Mouse (Mus musculus) cerebellum, adult (tissue): Measurements from ENCODE around the gene Vmn1r180.
"Not testable (repeated sequence)": the region's sequence is repeated elsewhere in the genome, so short reads cannot be mapped to it uniquely, and the experiment has no call there.

Experiments used
- ATAC-seq: cut with Nextera tagmentation; 2 replicates; pipeline ENCODE4 v1.9.2; 2017; ENCODE audit warnings: mild to moderate bottlenecking, moderate library complexity, mixed read lengths; ENCODE audit not compliant: insufficient number of reproducible peaks, low FRiP score, low TSS enrichment

Vmn1r180 gene

GRCm38 (mm10) chr7:23950332-23950731, at the start of gene Vmn1r180:
TSS of gene Vmn1r180 (plus strand) at chr7:23950632.
- no peak for ATAC-seq

DNA sequence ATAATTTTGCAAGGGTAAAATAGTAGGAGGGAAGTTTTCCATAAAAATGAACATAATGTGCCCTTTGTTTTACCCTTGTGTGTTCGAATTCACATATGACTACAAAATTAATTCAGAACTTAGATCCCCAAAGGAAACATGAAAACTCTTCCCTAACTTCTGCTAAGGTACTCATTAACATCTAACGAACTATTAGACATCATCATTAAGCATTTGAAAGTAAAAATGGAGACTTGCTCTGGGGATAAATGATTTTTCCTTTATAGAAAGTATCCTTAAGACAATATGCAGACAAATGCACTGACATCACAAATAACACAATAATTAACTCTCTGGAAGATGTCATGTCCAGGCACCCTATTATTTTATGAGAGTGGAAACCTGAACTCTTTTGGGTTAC, 23.8 kb upstream of the Vmn1r180 start, which contains the start of gene Vmn1r179:
Vmn1r179 (plus strand) TSS at position 301 of the 400 bp plus-strand sequence.
- no peak for ATAC-seq

DNA sequence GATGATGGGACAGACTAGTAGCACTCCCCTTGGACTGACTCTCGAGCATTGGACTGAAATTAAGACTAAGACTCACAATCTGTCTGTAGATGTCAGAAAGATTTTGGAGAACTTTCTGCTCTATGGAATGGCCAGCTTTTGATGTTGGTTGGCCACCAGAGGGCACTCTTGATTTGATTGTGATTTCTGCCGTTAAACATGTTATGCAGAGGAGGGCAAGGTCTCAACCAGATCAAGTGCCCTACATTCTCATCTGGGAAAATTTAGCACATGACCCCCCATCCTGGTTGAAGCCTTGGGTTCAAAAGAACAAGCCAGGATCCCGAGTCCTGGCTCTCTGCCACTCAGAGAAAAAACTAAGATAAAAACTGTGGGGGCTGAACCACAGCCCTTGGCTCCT, 17.6 kb downstream of the Vmn1r180 start:
- not testable (repeated sequence) for ATAC-seq

- ATAC-seq = not testable (repeated sequence)
Observed at GRCm38 (mm10) chr7:23974315-23974714, 23.9 kb downstream of the Vmn1r180 start, which contains the start of gene Vmn1r181. TSS of gene Vmn1r181 (plus strand) at chr7:23974615.

DNA sequence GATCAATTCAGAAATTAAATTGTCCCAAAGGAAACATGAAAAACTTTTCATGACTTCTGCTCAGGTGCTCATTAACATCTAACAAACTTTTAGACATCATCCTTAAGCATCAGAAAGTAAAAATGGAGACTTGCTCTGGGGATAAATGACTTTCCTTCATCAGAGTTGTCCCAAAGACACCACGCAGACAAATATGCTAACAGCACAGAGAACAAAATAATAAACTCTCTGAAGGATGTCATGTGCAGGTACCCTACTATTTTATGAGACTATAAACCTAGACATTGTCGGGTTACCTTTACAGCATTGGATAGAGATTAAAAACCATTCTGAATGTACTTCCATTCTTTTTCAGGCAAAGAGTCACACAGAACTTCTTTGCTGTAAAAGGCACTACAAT, 51.0 kb downstream of the Vmn1r180 start, which contains the start of gene V1rd19:
V1rd19 (plus strand) TSS at position 301 of the 400 bp plus-strand sequence.
- ATAC-seq = no peak
